Mouse (Mus musculus): Measurements from ENCODE around the gene Cldn19.

- TF ChIP-seq CTCF (conservative IDR thresholded peaks at IDR 0.05; ENCODE audit: insufficient read depth, insufficient read length, low read depth, low read length) (peak; percentile 82), POLR2A (IDR thresholded peaks at IDR 0.05; ENCODE audit: low read depth, low read length) (no peak)
Observed at GRCm38 (mm10) chr4:119223696-119224095, 31.5 kb upstream of the Cldn19 start.

All from kidney, adult 2 months (tissue).